Mouse (Mus musculus) MEL (cell line): ENCODE results near the gene Pcca.

Experiments used
- CHD2 ChIP-seq: IDR thresholded peaks from 2 replicates; pipeline ENCODE4 v1.6.1; 2011; ENCODE audit warnings: low read length, improper control_type of control experiment
- CTCF ChIP-seq, 3 experiments: IDR thresholded peaks in 2 of 3; conservative IDR thresholded peaks in 1 of 3; 2 replicates each; pipeline ENCODE4 v1.5.1; 2011 to 2012; ENCODE audit warnings: low read length in 3 of 3, low read depth in 2 of 3, mild to moderate bottlenecking in 2 of 3, improper control_type of control experiment in 1 of 3, inconsistent platforms in 1 of 3, mixed read lengths in 1 of 3, moderate library complexity in 1 of 3; ENCODE audit not compliant: control insufficient read depth in 1 of 3, insufficient read depth in 1 of 3, poor library complexity in 1 of 3, severe bottlenecking in 1 of 3
- EP300 ChIP-seq, 2 experiments: IDR thresholded peaks; 2 replicates each; pipeline ENCODE4 v1.6.1; 2011; ENCODE audit warnings: improper control_type of control experiment in 2 of 2, low read length in 2 of 2, low read depth in 1 of 2, mild to moderate bottlenecking in 1 of 2
- GATA1 ChIP-seq: IDR thresholded peaks from 2 replicates; pipeline ENCODE4 v1.6.1; 2011; ENCODE audit warnings: low read depth, low read length, improper control_type of control experiment
- HCFC1 ChIP-seq: IDR thresholded peaks from 2 replicates; pipeline ENCODE4 v1.6.1; 2012; ENCODE audit warnings: low read depth, mild to moderate bottlenecking, inconsistent platforms, low read length, improper control_type of control experiment, moderate library complexity
- MYC ChIP-seq: IDR thresholded peaks from 2 replicates; pipeline ENCODE4 v1.6.1; 2011; ENCODE audit warnings: low read depth, mild to moderate bottlenecking, low read length, improper control_type of control experiment, moderate library complexity
- POLR2A ChIP-seq, 2 experiments: IDR thresholded peaks; 2 replicates each; pipeline ENCODE4 v1.6.1; 2011 to 2012; ENCODE audit warnings: low read length in 2 of 2, mild to moderate bottlenecking in 2 of 2, control low read depth in 1 of 2, improper control_type of control experiment in 1 of 2, low read depth in 1 of 2, moderate library complexity in 1 of 2; ENCODE audit not compliant: control insufficient read depth in 1 of 2, insufficient read depth in 1 of 2, poor library complexity in 1 of 2
- TBP ChIP-seq: IDR thresholded peaks from 2 replicates; pipeline ENCODE4 v1.8.0; 2011; ENCODE audit warnings: low read depth, low read length, improper control_type of control experiment
- TCF12 ChIP-seq: IDR thresholded peaks from 2 replicates; pipeline ENCODE4 v1.6.1; 2014; ENCODE audit warnings: low read depth, mild to moderate bottlenecking, inconsistent platforms, low read length, improper control_type of control experiment, moderate library complexity
- UBTF ChIP-seq: IDR thresholded peaks from 2 replicates; pipeline ENCODE4 v1.6.1; 2012; ENCODE audit warnings: low read depth, mild to moderate bottlenecking, inconsistent platforms, low read length, improper control_type of control experiment, moderate library complexity, borderline replicate concordance; ENCODE audit not compliant: insufficient read depth
- USF1 ChIP-seq: IDR thresholded peaks from 2 replicates; pipeline ENCODE4 v1.6.1; 2014; ENCODE audit warnings: low read depth, mild to moderate bottlenecking, inconsistent platforms, low read length, improper control_type of control experiment, moderate library complexity
- USF2 ChIP-seq, 2 experiments: IDR thresholded peaks; 2 replicates each; pipeline ENCODE4 v1.6.1; 2011 to 2012; ENCODE audit warnings: improper control_type of control experiment in 2 of 2, low read length in 2 of 2, borderline replicate concordance in 1 of 2, inconsistent platforms in 1 of 2, low read depth in 1 of 2, mild to moderate bottlenecking in 1 of 2; ENCODE audit not compliant: insufficient read depth in 1 of 2
- ZC3H11A ChIP-seq: IDR thresholded peaks from 2 replicates; pipeline ENCODE4 v1.6.1; 2012; ENCODE audit warnings: low read depth, mild to moderate bottlenecking, inconsistent platforms, low read length, improper control_type of control experiment
- ZMIZ1 ChIP-seq: IDR thresholded peaks from 2 replicates; pipeline ENCODE4 v1.6.1; 2012; ENCODE audit warnings: low read depth, mild to moderate bottlenecking, inconsistent platforms, low read length, improper control_type of control experiment, moderate library complexity

- TF ChIP-seq EP300 (IDR thresholded peaks at IDR 0.05; ENCODE audit: low read depth in 1 of 2, low read length in 2 of 2): no peak
- TF ChIP-seq CTCF (IDR thresholded peaks at IDR 0.05 in 2 of 3, conservative IDR thresholded peaks at IDR 0.05 in 1 of 3; ENCODE audit: control insufficient read depth in 1 of 3, insufficient read depth in 1 of 3, low read depth in 2 of 3, low read length in 3 of 3, poor library complexity in 1 of 3, severe bottlenecking in 1 of 3): no peak
- TF ChIP-seq USF2 (IDR thresholded peaks at IDR 0.05; ENCODE audit: borderline replicate concordance in 1 of 2, insufficient read depth in 1 of 2, low read depth in 1 of 2, low read length in 2 of 2): no peak
- TF ChIP-seq GATA1: no peak
- TF ChIP-seq POLR2A (IDR thresholded peaks at IDR 0.05; ENCODE audit: control insufficient read depth in 1 of 2, insufficient read depth in 1 of 2, low read depth in 1 of 2, low read length in 2 of 2, poor library complexity in 1 of 2): no peak
- TF ChIP-seq ZMIZ1: no peak
- no peak for TF ChIP-seq CHD2
- TF ChIP-seq ZC3H11A: no peak
- TF ChIP-seq USF1: no peak
- TF ChIP-seq UBTF: no peak
- no peak for TF ChIP-seq TBP
- TF ChIP-seq TCF12: no peak
- no peak for TF ChIP-seq HCFC1
- no peak for TF ChIP-seq MYC
Measured at GRCm38 (mm10) chr14:122896106-122896505, 362.0 kb downstream of the Pcca start.
